Mouse (Mus musculus) stomach, embryonic 14.5 days (tissue): Measurements from ENCODE around the gene Tex21. TPM values are rescaled to one million over a fixed set of nuclear protein-coding genes. Genes with fewer than 3 reads are reported as not detected.
"Not testable (repeated sequence)": the region's sequence is repeated elsewhere in the genome, so short reads cannot be mapped to it uniquely, and the experiment has no call there.

Experiments
- ATAC-seq: fragments of 200-750 bp; cut with Nextera tagmentation; 2 replicates; pipeline ENCODE4 v1.8.0; 2017; ENCODE audit warnings: low read depth, moderate TSS enrichment; ENCODE audit not compliant: insufficient number of reproducible peaks, insufficient read depth, low FRiP score
- H3K27ac ChIP-seq: fragments of 300-500 bp; sonication (generic); 2 replicates; pipeline ENCODE4 v1.5.1; 2014; ENCODE audit warnings: mild to moderate bottlenecking, low read length, moderate library complexity, mixed read lengths
- H3K27me3 ChIP-seq: fragments of 300-500 bp; sonication (generic); 2 replicates; pipeline ENCODE4 v1.6.1; 2014; ENCODE audit warnings: low read length, control low read depth, mixed read lengths; ENCODE audit not compliant: control insufficient read depth, insufficient read depth
- H3K36me3 ChIP-seq: fragments of 300-500 bp; sonication (generic); 2 replicates; pipeline ENCODE4 v1.6.1; 2014; ENCODE audit warnings: mild to moderate bottlenecking, control low read depth, low read length, moderate library complexity, mixed read lengths; ENCODE audit not compliant: control insufficient read depth, insufficient read depth
- H3K4me1 ChIP-seq: fragments of 300-500 bp; sonication (generic); 2 replicates; pipeline ENCODE4 v1.6.1; 2014; ENCODE audit warnings: low read length, control low read depth, mixed read lengths; ENCODE audit not compliant: control insufficient read depth, insufficient read depth
- H3K4me2 ChIP-seq: fragments of 300-500 bp; sonication (generic); replicated peaks from 2 replicates; pipeline ENCODE4 v1.6.1; 2014; ENCODE audit warnings: low read depth, low read length, control low read depth
- H3K4me3 ChIP-seq: fragments of 300-500 bp; sonication (generic); 2 replicates; pipeline ENCODE4 v1.5.1; 2014; ENCODE audit warnings: low read depth, low read length, control low read depth
- H3K9ac ChIP-seq: fragments of 300-500 bp; sonication (generic); replicated peaks from 2 replicates; pipeline ENCODE4 v1.6.1; 2014; ENCODE audit warnings: low read depth, mild to moderate bottlenecking, control low read depth, low read length, moderate library complexity, mixed read lengths
- H3K9me3 ChIP-seq: fragments of 300-500 bp; sonication (generic); 2 replicates; pipeline ENCODE4 v1.6.1; 2016; ENCODE audit warnings: low read depth, low read length, control low read depth; ENCODE audit not compliant: control insufficient read depth
- WGBS: fragments of 180-500 bp; shearing (Covaris S2); extraction: QIAGEN DNeasy Blood & Tissue Kit; methylation state at CpG from one replicate; pipeline ENCODE4 v1.1.7; 2014; 5-methylcytosine and 5-hydroxymethylcytosine counted together
- polyA plus RNA-seq: library from polyadenylated mRNA; unstranded; fragments of >200 nt; fragmentation: Nextera tagmentation; extraction: Ambion mirVana; gene quantifications from 2 replicates; pipeline ENCODE4 v1.2.1, GENCODE M21; 2014

Tex21 gene
- polyA plus RNA-seq, 1 experiment from 2014 or later, result not detected

- H3K4me3 ChIP-seq, result no peak overlapping the region
- no peaks in the 10 kb centered on the region for H3K27me3 ChIP-seq
- no peaks in the 10 kb centered on the region for H3K36me3 ChIP-seq
- H3K27ac ChIP-seq, result no peak overlapping the region
- no peak for ATAC-seq
- no peak overlapping the region for H3K4me2 ChIP-seq
- no peaks in the 10 kb centered on the region for H3K9me3 ChIP-seq
- no peak overlapping the region for H3K9ac ChIP-seq
- WGBS, result 61% methylated on average over 7 of the region's 7 CpGs
- H3K4me1 ChIP-seq, result no peaks in the 10 kb centered on the region
These were observed 6.5 kb downstream of the Tex21 start for GRCm38 (mm10) chr12:76239839-76240571.

GRCm38 (mm10) chr12:76239145-76239838 lies 7.3 kb downstream of the Tex21 start:
- 64% methylated on average over 10 of the region's 10 CpGs for WGBS
- no peak overlapping the region for H3K27ac ChIP-seq
- no peak overlapping the region for H3K9ac ChIP-seq
- H3K4me1 ChIP-seq, result no peaks in the 10 kb centered on the region
- no peaks in the 10 kb centered on the region for H3K27me3 ChIP-seq
- no peak for ATAC-seq
- no peak overlapping the region for H3K4me3 ChIP-seq
- no peaks in the 10 kb centered on the region for H3K9me3 ChIP-seq
- no peak overlapping the region for H3K4me2 ChIP-seq
- no peaks in the 10 kb centered on the region for H3K36me3 ChIP-seq

GRCm38 (mm10) chr12:76235253-76235652 lies 11.3 kb downstream of the Tex21 start:
- no peak for ATAC-seq
- H3K9ac ChIP-seq, result no peak overlapping the region
- no peaks in the 10 kb centered on the region for H3K9me3 ChIP-seq
- no peak overlapping the region for H3K4me2 ChIP-seq
- H3K36me3 ChIP-seq, result no peaks in the 10 kb centered on the region
- H3K27me3 ChIP-seq, result no peaks in the 10 kb centered on the region
- no peak overlapping the region for H3K4me3 ChIP-seq
- H3K4me1 ChIP-seq, result no peaks in the 10 kb centered on the region
- H3K27ac ChIP-seq, result no peak overlapping the region
- WGBS, result 78% methylated on average over 6 of the region's 6 CpGs

GRCm38 (mm10) chr12:76230644-76231043 lies 15.9 kb downstream of the Tex21 start:
- WGBS, result 65% methylated on average over 6 of the region's 6 CpGs
- Histone ChIP-seq H3K9me3 (no peaks in the 10 kb centered on the region), H3K36me3 (no peaks in the 10 kb centered on the region), H3K4me1 (no peaks in the 10 kb centered on the region), H3K27ac (no peak overlapping the region), H3K9ac (no peak overlapping the region), H3K4me3 (no peak overlapping the region), H3K27me3 (no peaks in the 10 kb centered on the region), H3K4me2 (no peak overlapping the region)
- ATAC-seq, result no peak

- not testable (repeated sequence) for H3K4me2 ChIP-seq, H3K4me1 ChIP-seq, H3K27ac ChIP-seq, H3K36me3 ChIP-seq, H3K4me3 ChIP-seq, H3K9me3 ChIP-seq, H3K27me3 ChIP-seq, H3K9ac ChIP-seq, ATAC-seq
- 59% methylated on average over 2 of the region's 8 CpGs for WGBS
These were observed 24.4 kb downstream of the Tex21 start for GRCm38 (mm10) chr12:76222104-76222503.

GRCm38 (mm10) chr12:76216716-76217115 lies 29.8 kb downstream of the Tex21 start:
- no peak overlapping the region for H3K27ac ChIP-seq
- no peak overlapping the region for H3K4me2 ChIP-seq
- H3K4me1 ChIP-seq, result no peaks in the 10 kb centered on the region
- H3K4me3 ChIP-seq, result no peak overlapping the region
- H3K9me3 ChIP-seq, result no peaks in the 10 kb centered on the region
- no peak for ATAC-seq
- 75% methylated on average over 11 of the region's 11 CpGs for WGBS
- no peaks in the 10 kb centered on the region for H3K27me3 ChIP-seq
- H3K9ac ChIP-seq, result no peak overlapping the region
- no peaks in the 10 kb centered on the region for H3K36me3 ChIP-seq

GRCm38 (mm10) chr12:76215121-76215520 lies 31.4 kb downstream of the Tex21 start:
- no peak overlapping the region for H3K4me2 ChIP-seq
- no peak overlapping the region for H3K4me3 ChIP-seq
- H3K9ac ChIP-seq, result no peak overlapping the region
- H3K4me1 ChIP-seq, result no peaks in the 10 kb centered on the region
- H3K9me3 ChIP-seq, result no peaks in the 10 kb centered on the region
- no peaks in the 10 kb centered on the region for H3K36me3 ChIP-seq
- no peaks in the 10 kb centered on the region for H3K27me3 ChIP-seq
- no peak for ATAC-seq
- H3K27ac ChIP-seq, result no peak overlapping the region
- WGBS, result 25% methylated on average over 5 of the region's 5 CpGs

- Histone ChIP-seq H3K4me3 (no peak overlapping the region), H3K4me1 (no peaks in the 10 kb centered on the region), H3K36me3 (no peaks in the 10 kb centered on the region), H3K27ac (no peak overlapping the region), H3K4me2 (no peak overlapping the region), H3K9me3 (no peaks in the 10 kb centered on the region), H3K9ac (no peak overlapping the region), H3K27me3 (no peaks in the 10 kb centered on the region)
- ATAC-seq, result no peak
- 90% methylated on average over 5 of the region's 5 CpGs for WGBS
These were observed 37.0 kb downstream of the Tex21 start for GRCm38 (mm10) chr12:76209429-76209974.
